Mouse (Mus musculus): ENCODE measurements around the gene Tmem88b. TPM values are rescaled to one million over a fixed set of nuclear protein-coding genes. Genes with fewer than 3 reads are reported as not detected.
"Not testable (repeated sequence)": the region's sequence is repeated elsewhere in the genome, so short reads cannot be mapped to it uniquely, and the experiment has no call there.

The Tmem88b gene
- polyA plus RNA-seq, 1 experiment from 2014 or later, result 0.05 TPM

DNA sequence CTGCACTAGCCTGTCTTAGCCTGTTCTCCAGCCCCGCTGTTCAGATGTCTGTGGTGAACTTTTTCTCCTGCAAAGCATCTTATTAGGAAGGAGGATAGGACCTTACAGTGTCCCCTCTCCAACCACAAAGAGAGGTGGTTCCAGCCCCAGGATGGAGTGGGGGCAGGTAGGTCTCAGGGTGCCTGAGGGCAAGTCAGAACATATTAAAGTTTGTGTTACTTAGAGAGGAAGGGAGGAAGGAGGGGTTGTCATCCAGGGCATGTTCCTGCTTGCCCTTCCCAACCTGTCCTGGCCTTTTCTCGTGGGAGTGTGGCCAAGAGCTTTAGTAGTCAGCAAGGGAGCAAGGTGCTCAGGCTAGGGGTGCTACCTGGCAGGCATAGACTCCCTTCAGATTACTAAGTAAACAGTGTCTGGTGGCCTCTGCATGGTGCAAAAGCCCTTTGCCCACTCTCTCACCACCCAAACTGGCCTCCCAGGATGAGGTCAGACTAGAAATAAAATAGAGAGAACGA is 5.0 kb upstream of the Tmem88b start:
- no peak for DNase-seq (ENCODE audit: low read depth, low spot score)
- no peaks in the 10 kb centered on the region for H3K27me3 ChIP-seq
- no peak for TF ChIP-seq CTCF (IDR thresholded peaks at IDR 0.05)
- POLR2A ChIA-PET, result no interaction called here
- no peak for ATAC-seq
- CTCF ChIA-PET, result no interaction called here
- in situ Hi-C loops (cut with MboI; ENCODE audit: low pct_unique_long_range_greater_than_20kb), result no loop called here

DNA sequence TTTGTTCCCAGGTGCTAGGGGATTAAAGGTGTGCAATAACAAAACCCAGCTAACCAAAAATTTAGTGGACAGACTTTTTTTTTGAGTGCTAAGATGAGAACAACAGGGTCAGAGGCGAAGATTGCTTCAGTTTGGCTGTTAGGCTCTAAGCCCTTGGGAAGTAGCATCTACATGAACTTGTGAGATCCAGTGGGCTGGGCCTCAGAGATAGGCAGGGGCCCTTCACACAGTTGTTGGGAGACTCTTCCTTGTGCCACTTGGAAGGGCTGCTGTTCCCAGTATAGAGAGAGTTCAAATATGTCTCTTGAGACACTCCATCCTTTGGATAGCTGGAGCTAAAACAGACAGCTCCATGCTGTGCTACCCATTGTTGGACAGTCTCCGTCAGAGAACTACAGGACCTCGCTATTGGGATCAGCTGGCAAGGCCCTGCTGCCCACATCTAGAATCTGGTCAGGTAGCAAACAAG is 4.4 kb upstream of the Tmem88b start, which contains the start of gene Ankrd65:
Gene Ankrd65 (plus strand): TSS at position 419 of the 469 bp plus-strand sequence.
- in situ Hi-C loops (cut with MboI; ENCODE audit: low pct_unique_long_range_greater_than_20kb), result no loop called here
- H3K27me3 ChIP-seq, result no peaks in the 10 kb centered on the region
- no peak for TF ChIP-seq CTCF (IDR thresholded peaks at IDR 0.05)
- DNase-seq (ENCODE audit: low read depth, low spot score), result no peak
- no peak for ATAC-seq
- POLR2A ChIA-PET, result no interaction called here
- CTCF ChIA-PET, result no interaction called here

GRCm38 (mm10) chr4:155788833-155789232 is 3.2 kb upstream of the Tmem88b start:
- ATAC-seq; H3K27me3 ChIP-seq; CTCF ChIA-PET; DNase-seq (ENCODE audit: low read depth, low spot score); in situ Hi-C loops (cut with MboI; ENCODE audit: low pct_unique_long_range_greater_than_20kb); POLR2A ChIA-PET: not testable (repeated sequence)

DNA sequence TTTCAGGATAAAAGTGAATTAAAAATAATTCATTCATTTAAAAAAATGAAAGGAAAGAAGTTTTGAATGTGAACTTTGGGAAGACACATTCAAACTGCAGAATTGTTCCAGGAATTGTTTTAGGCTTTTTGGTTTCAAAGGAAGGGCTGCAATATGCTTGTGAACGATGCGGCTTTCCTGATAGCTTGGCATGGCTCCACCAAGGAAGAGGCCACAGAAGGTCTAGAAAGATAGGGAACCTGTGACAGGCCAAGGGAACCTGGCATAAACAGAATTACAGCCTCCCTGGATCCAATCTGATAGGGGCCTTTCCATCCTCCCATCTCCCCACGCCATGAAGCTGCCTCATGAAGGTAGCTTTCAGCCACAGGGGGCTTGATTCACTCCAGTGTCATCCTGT is 2.6 kb upstream of the Tmem88b start:
- ATAC-seq, result no peak
- in situ Hi-C loops (cut with MboI; ENCODE audit: low pct_unique_long_range_greater_than_20kb), result no loop called here
- POLR2A ChIA-PET, result no interaction called here
- TF ChIP-seq CTCF (IDR thresholded peaks at IDR 0.05), result no peak
- CTCF ChIA-PET, result no interaction called here
- H3K27me3 ChIP-seq, result no peaks in the 10 kb centered on the region
- DNase-seq (ENCODE audit: low read depth, low spot score), result no peak

- H3K27me3 ChIP-seq, result no peaks in the 10 kb centered on the region
- in situ Hi-C loops (cut with MboI; ENCODE audit: low pct_unique_long_range_greater_than_20kb), result no loop called here
- ChIA-PET CTCF (interaction anchor here (1.1 kb wide), 1 partner anchor 13 kb away, joined by 3 read pairs; no protein-coding TSS in a partner anchor), POLR2A (no interaction called here)
- no peak for TF ChIP-seq CTCF (IDR thresholded peaks at IDR 0.05)
- DNase-seq (ENCODE audit: low read depth, low spot score) (no peak), ATAC-seq (no peak)
Measured at GRCm38 (mm10) chr4:155785246-155785645, 428 bp downstream of the Tmem88b start.

DNA sequence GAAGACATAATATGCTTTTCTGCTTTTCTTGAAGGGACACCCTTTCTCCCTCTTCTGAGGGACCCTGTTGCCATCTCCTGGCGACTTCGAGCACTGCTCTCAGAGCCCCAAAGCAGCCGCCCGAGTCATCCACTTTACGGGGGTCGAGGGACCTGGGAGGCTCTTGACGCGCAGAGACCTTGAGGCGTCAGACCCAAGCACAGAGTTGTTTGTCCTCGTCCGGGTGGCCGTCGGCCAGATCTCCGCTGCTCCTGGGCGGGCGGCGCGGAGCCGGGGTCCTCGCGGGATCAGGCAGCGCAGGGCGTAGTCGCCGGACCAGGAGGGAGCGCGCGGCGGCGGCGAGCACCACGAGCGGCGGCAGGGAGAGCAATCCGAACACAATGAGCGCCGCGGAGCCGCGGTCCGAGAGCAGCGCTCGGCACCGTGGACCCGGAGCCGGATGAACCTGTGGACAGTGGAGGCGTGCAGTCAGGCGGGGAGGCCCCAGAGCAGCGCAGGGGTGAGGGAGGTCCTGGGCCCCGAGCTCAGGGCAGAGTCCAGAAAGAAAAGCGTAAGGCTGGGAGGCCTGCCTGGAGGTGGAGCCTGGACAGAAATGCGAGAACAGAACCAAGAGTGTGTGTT is 1.5 kb downstream of the Tmem88b start:
- peak; percentile 81 for TF ChIP-seq CTCF (IDR thresholded peaks at IDR 0.05)
- no peak for DNase-seq (ENCODE audit: low read depth, low spot score)
- ChIA-PET POLR2A (interaction anchor here (0.7 kb wide), 1 partner anchor 9 kb away, joined by 3 read pairs; no protein-coding TSS in a partner anchor), CTCF (interaction anchor here (1.0 to 1.6 kb wide), 4 partner anchors 9 to 19 kb away, joined by 3 to 4 read pairs (median 4); partner anchors contain the start of gene Mrpl20)
- no peak for ATAC-seq
- no peaks in the 10 kb centered on the region for H3K27me3 ChIP-seq
- in situ Hi-C loops (cut with MboI; ENCODE audit: low pct_unique_long_range_greater_than_20kb), result no loop called here

- CTCF ChIA-PET, result interaction anchor here (0.9 to 1.6 kb wide), 4 partner anchors 8 to 23 kb away, joined by 3 to 4 read pairs (median 4); partner anchors contain the start of genes Atad3a and Mrpl20
- H3K27me3 ChIP-seq, result no peaks in the 10 kb centered on the region
- POLR2A ChIA-PET, result interaction anchor here (0.7 kb wide), 1 partner anchor 8 kb away, joined by 3 read pairs; no protein-coding TSS in a partner anchor
- in situ Hi-C loops (cut with MboI; ENCODE audit: low pct_unique_long_range_greater_than_20kb), result no loop called here
- ATAC-seq (no peak), DNase-seq (ENCODE audit: low read depth, low spot score) (no peak)
- TF ChIP-seq CTCF (IDR thresholded peaks at IDR 0.05), result no peak
Measured at GRCm38 (mm10) chr4:155783486-155784080, 2.1 kb downstream of the Tmem88b start.

DNA sequence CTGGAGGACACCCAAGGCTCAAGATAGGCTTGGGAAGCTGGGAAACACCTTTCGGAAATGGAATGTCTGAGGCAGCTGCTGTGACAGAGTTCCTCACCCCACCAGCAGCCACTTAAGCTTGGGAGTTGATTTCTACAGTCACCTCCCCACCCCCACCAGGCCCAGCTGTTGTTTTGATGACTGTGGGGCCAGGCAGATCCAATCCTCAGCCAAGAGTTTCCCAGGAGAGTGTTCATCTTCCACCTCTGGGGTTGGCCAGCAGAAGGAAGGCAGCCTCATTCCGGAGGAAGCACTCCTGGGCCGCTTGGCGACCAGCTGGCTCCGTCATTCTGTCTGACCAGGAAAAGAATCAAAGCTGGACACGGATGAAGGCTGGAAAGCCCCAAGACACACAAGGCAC is 4.8 kb downstream of the Tmem88b start:
- no peak for ATAC-seq
- POLR2A ChIA-PET, result no interaction called here
- in situ Hi-C loops (cut with MboI; ENCODE audit: low pct_unique_long_range_greater_than_20kb), result no loop called here
- no peaks in the 10 kb centered on the region for H3K27me3 ChIP-seq
- CTCF ChIA-PET, result interaction anchor here (1.2 kb wide), 1 partner anchor 22 kb away, joined by 4 read pairs; the partner anchor contains the start of gene Mrpl20
- DNase-seq (ENCODE audit: low read depth, low spot score), result no peak
- no peak for TF ChIP-seq CTCF (IDR thresholded peaks at IDR 0.05)

DNA sequence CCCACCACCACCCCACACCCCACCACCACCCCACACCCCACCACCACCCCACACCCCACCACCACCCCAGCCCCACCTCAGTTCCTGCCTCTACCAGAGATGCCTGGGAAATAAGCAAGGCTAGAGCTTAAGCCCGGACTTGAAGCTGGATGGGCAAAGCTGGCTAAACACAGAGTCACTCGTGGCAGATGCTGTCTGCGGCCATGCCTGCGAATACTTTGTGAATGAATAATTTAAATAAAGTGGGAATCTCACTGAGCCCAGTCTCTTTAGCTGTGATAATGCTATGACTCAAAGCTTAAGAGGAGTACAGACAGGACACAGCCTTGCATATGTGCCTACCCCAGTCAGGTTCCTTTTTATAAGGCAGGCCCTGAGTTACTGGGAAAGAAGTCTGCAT is 6.2 kb downstream of the Tmem88b start:
- POLR2A ChIA-PET, result no interaction called here
- H3K27me3 ChIP-seq, result no peaks in the 10 kb centered on the region
- TF ChIP-seq CTCF (IDR thresholded peaks at IDR 0.05), result no peak
- in situ Hi-C loops (cut with MboI; ENCODE audit: low pct_unique_long_range_greater_than_20kb), result loop anchor here (10.0 kb wide), 1 partner anchor 295 kb away; no protein-coding TSS in a partner anchor
- no peak for DNase-seq (ENCODE audit: low read depth, low spot score)
- CTCF ChIA-PET, result no interaction called here
- ATAC-seq, result no peak

GRCm38 (mm10) chr4:155777816-155778215 is 7.9 kb downstream of the Tmem88b start:
- POLR2A ChIA-PET, result no interaction called here
- ATAC-seq (no peak), DNase-seq (ENCODE audit: low read depth, low spot score) (no peak)
- H3K27me3 ChIP-seq, result no peaks in the 10 kb centered on the region
- CTCF ChIA-PET, result no interaction called here
- TF ChIP-seq CTCF (IDR thresholded peaks at IDR 0.05), result no peak
- in situ Hi-C loops (cut with MboI; ENCODE audit: low pct_unique_long_range_greater_than_20kb), result loop anchor here (10.0 kb wide), 1 partner anchor 293 kb away; no protein-coding TSS in a partner anchor
